Mouse (Mus musculus) limb, embryonic 14.5 days (tissue): ENCODE measurements around the gene Cnot10. TPM values are rescaled to one million over a fixed set of nuclear protein-coding genes. Genes with fewer than 3 reads are reported as not detected.

Experiments used
- ATAC-seq: fragments of 200-750 bp; cut with Nextera tagmentation; 2 replicates; pipeline ENCODE4 v1.8.0; 2017; ENCODE audit warnings: low read depth, moderate number of reproducible peaks, moderate TSS enrichment; ENCODE audit not compliant: low FRiP score
- DNase-seq: peaks from one replicate; pipeline ENCODE4 v3.0.0-alpha.2; 2015; ENCODE audit warnings: low spot score
- H3K27ac ChIP-seq: fragments of 300-500 bp; sonication (generic); replicated peaks from 2 replicates; pipeline ENCODE4 v1.5.1; 2014; ENCODE audit warnings: low read depth, mild to moderate bottlenecking, low read length, moderate library complexity, mixed read lengths
- H3K27me3 ChIP-seq: fragments of 300-500 bp; sonication (generic); 2 replicates; pipeline ENCODE4 v1.6.1; 2014; ENCODE audit warnings: low read length, mixed read lengths; ENCODE audit not compliant: control insufficient read depth, insufficient read depth
- H3K36me3 ChIP-seq: fragments of 300-500 bp; sonication (generic); 2 replicates; pipeline ENCODE4 v1.6.1; 2014; ENCODE audit warnings: mild to moderate bottlenecking, low read length, moderate library complexity, mixed read lengths; ENCODE audit not compliant: control insufficient read depth, insufficient read depth
- H3K4me1 ChIP-seq: fragments of 300-500 bp; sonication (generic); 2 replicates; pipeline ENCODE4 v1.6.1; 2014; ENCODE audit warnings: antibody characterized with exemption, low read length, mixed read lengths; ENCODE audit not compliant: control insufficient read depth, insufficient read depth
- H3K4me2 ChIP-seq: fragments of 300-500 bp; sonication (generic); replicated peaks from 2 replicates; pipeline ENCODE4 v1.6.1; 2014; ENCODE audit warnings: low read depth, mild to moderate bottlenecking, low read length, moderate library complexity; ENCODE audit not compliant: severe bottlenecking
- H3K4me3 ChIP-seq: fragments of 300-500 bp; sonication (generic); replicated peaks from 2 replicates; pipeline ENCODE4 v1.5.1; 2014; ENCODE audit warnings: low read length
- H3K9ac ChIP-seq: fragments of 300-500 bp; sonication (generic); 2 replicates; pipeline ENCODE4 v1.6.1; 2014; ENCODE audit warnings: mild to moderate bottlenecking, low read depth, low read length, moderate library complexity; ENCODE audit not compliant: severe bottlenecking
- H3K9me3 ChIP-seq: fragments of 300-500 bp; sonication (generic); 2 replicates; pipeline ENCODE4 v1.6.1; 2016; ENCODE audit warnings: low read length; ENCODE audit not compliant: control insufficient read depth
- POLR2A ChIP-seq: fragments of 200-500 bp; IDR thresholded peaks from 2 replicates; pipeline ENCODE4 v1.8.0; 2012; ENCODE audit warnings: inconsistent platforms, mild to moderate bottlenecking, moderate library complexity, borderline replicate concordance; ENCODE audit not compliant: insufficient read depth, insufficient read length; ENCODE audit errors: extremely low read depth
- WGBS: fragments of 180-500 bp; shearing (Covaris S2); extraction: QIAGEN DNeasy Blood & Tissue Kit; methylation state at CpG from one replicate; pipeline ENCODE4 v1.1.7; 2014; 5-methylcytosine and 5-hydroxymethylcytosine counted together
- polyA plus RNA-seq, 2 experiments: library from polyadenylated mRNA; depleted of rRNA in 1 of 2; stranded (reverse) in 1 of 2; unstranded in 1 of 2; fragments of >200 nt; fragmentation: Nextera tagmentation in 1 of 2; extraction: Ambion mirVana in 1 of 2; gene quantifications; 2 replicates each; pipeline versions ENCODE4 v1.2.1 to v1.2.3; 2012 to 2014

Gene Cnot10
- polyA plus RNA-seq, 2 experiments: 66.8 to 104 TPM

GRCm38 (mm10) chr9:114663782-114664181, 23.8 kb upstream of the Cnot10 start:
- H3K9me3 ChIP-seq: no peaks in the 10 kb centered on the region
- H3K4me1 ChIP-seq: no peaks in the 10 kb centered on the region
- WGBS: 91% methylated on average over 11 of the region's 11 CpGs
- no peak overlapping the region for H3K4me3 ChIP-seq
- no peak for DNase-seq
- ATAC-seq: no peak
- no peak for TF ChIP-seq POLR2A
- no peaks in the 10 kb centered on the region for H3K27me3 ChIP-seq
- H3K9ac ChIP-seq: no peak overlapping the region
- H3K27ac ChIP-seq: no peak overlapping the region
- no peaks in the 10 kb centered on the region for H3K36me3 ChIP-seq
- H3K4me2 ChIP-seq: no peak overlapping the region

DNA sequence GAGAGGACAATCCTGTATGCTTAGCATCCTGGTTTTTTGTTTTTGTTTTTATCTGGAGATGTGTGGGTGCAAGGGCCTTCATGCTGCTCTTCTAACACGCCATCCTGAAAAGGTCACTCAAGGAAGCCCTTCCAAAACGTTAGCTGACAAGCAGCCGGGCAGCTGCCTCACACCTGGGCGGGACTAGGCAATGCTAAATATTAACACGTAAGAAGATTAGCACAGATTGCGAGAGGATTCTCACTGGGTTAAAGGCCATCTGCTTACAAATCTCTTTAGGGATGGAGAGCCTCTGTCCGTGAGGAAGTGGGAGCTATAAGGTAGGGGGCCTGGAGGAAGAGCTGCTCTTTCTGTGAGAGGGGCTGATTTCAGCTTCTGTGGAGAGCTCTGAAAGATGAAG, 22.0 kb upstream of the Cnot10 start:
- Histone ChIP-seq H3K9me3 (no peaks in the 10 kb centered on the region), H3K9ac (no peak overlapping the region), H3K4me2 (no peak overlapping the region), H3K36me3 (no peaks in the 10 kb centered on the region), H3K27me3 (no peaks in the 10 kb centered on the region), H3K4me3 (no peak overlapping the region), H3K4me1 (no peaks in the 10 kb centered on the region), H3K27ac (no peak overlapping the region)
- DNase-seq (no peak), ATAC-seq (no peak)
- no peak for TF ChIP-seq POLR2A
- WGBS: 51% methylated on average over 7 of the region's 7 CpGs

GRCm38 (mm10) chr9:114660983-114661382, 21.0 kb upstream of the Cnot10 start:
- Histone ChIP-seq H3K9ac (no peak overlapping the region), H3K36me3 (no peaks in the 10 kb centered on the region), H3K9me3 (no peaks in the 10 kb centered on the region), H3K4me3 (no peak overlapping the region), H3K27me3 (no peaks in the 10 kb centered on the region), H3K4me2 (no peak overlapping the region), H3K27ac (no peak overlapping the region), H3K4me1 (no peaks in the 10 kb centered on the region)
- WGBS: 71% methylated on average over 6 of the region's 6 CpGs
- no peak for TF ChIP-seq POLR2A
- ATAC-seq (no peak), DNase-seq (no peak)

- H3K4me3 ChIP-seq: no peak overlapping the region
- H3K27me3 ChIP-seq: no peaks in the 10 kb centered on the region
- H3K4me1 ChIP-seq: no peaks in the 10 kb centered on the region
- TF ChIP-seq POLR2A: no peak
- no peak overlapping the region for H3K4me2 ChIP-seq
- no peak overlapping the region for H3K27ac ChIP-seq
- WGBS: 84% methylated on average over 6 of the region's 6 CpGs
- H3K9me3 ChIP-seq: no peaks in the 10 kb centered on the region
- H3K36me3 ChIP-seq: no peaks in the 10 kb centered on the region
- DNase-seq (no peak), ATAC-seq (no peak)
- no peak overlapping the region for H3K9ac ChIP-seq
Measured at GRCm38 (mm10) chr9:114660506-114660905, 20.5 kb upstream of the Cnot10 start.

- 54% methylated on average over 3 of the region's 3 CpGs for WGBS
- no peak overlapping the region for H3K4me2 ChIP-seq
- no peak for ATAC-seq
- no peaks in the 10 kb centered on the region for H3K9me3 ChIP-seq
- H3K9ac ChIP-seq: no peak overlapping the region
- TF ChIP-seq POLR2A: no peak
- H3K27ac ChIP-seq: no peak overlapping the region
- no peaks in the 10 kb centered on the region for H3K27me3 ChIP-seq
- no peaks in the 10 kb centered on the region for H3K4me1 ChIP-seq
- no peaks in the 10 kb centered on the region for H3K36me3 ChIP-seq
- no peak overlapping the region for H3K4me3 ChIP-seq
- DNase-seq: no peak
Measured at GRCm38 (mm10) chr9:114656701-114657100, 16.7 kb upstream of the Cnot10 start.

- no peak for TF ChIP-seq POLR2A
- no peak overlapping the region for H3K4me2 ChIP-seq
- no peaks in the 10 kb centered on the region for H3K36me3 ChIP-seq
- no peak overlapping the region for H3K27ac ChIP-seq
- WGBS: 88% methylated on average over 4 of the region's 4 CpGs
- DNase-seq: no peak
- ATAC-seq: no peak
- H3K4me1 ChIP-seq: no peaks in the 10 kb centered on the region
- H3K9ac ChIP-seq: no peak overlapping the region
- H3K27me3 ChIP-seq: no peaks in the 10 kb centered on the region
- no peak overlapping the region for H3K4me3 ChIP-seq
- H3K9me3 ChIP-seq: no peaks in the 10 kb centered on the region
Measured at GRCm38 (mm10) chr9:114655356-114655755, 15.4 kb upstream of the Cnot10 start.
